7 mouse cellular contexts compared by ENCODE assay signal in genomic region chr7:137085969-137086606, GRCm38 (mm10).
A peak's percentile ranks its signal among the peaks of the same experiment; 100 is the strongest.
DNase-seq lines count a peak whose midpoint lies in the region; ATAC-seq and TF ChIP-seq lines count a peak whose summit lies in the region.

No protein-coding gene starts in this region.

- H3K36me3 ChIP-seq in heart, embryonic 12.5 days = no peaks in the 10 kb centered on the region
- H3K36me3 ChIP-seq in kidney, postnatal 0 days (ENCODE audit: insufficient read depth, low read length) = no peaks in the 10 kb centered on the region
- H3K36me3 ChIP-seq in midbrain, embryonic 16.5 days (ENCODE audit: control insufficient read depth, insufficient read depth, low read length) = no peaks in the 10 kb centered on the region

- H3K4me2 ChIP-seq in heart, embryonic 12.5 days = peak overlapping the region; percentile 35
- no peak overlapping the region for H3K4me2 ChIP-seq in kidney, postnatal 0 days (ENCODE audit: low read length)
- peak overlapping the region; percentile 19; the same call in 1 of the 2 replicates for H3K4me2 ChIP-seq in midbrain, embryonic 16.5 days (ENCODE audit: low read length)

- POLR2A ChIA-PET in Patski (lab: Charles Lee) = no interaction called here

- H3K9me3 ChIP-seq in heart, embryonic 12.5 days (replicated peaks) = no peaks in the 10 kb centered on the region
- no peaks in the 10 kb centered on the region for H3K9me3 ChIP-seq in kidney, postnatal 0 days (replicated peaks; ENCODE audit: low read length)
- H3K9me3 ChIP-seq in midbrain, embryonic 16.5 days (replicated peaks; ENCODE audit: control insufficient read depth, low read length, poor library complexity, severe bottlenecking) = no peaks in the 10 kb centered on the region

- peaks cover 25% of the 10 kb centered on the region for H3K4me1 ChIP-seq in heart, embryonic 12.5 days (replicated peaks)
- peaks cover 11% of the 10 kb centered on the region; the same call in 1 of the 2 replicates for H3K4me1 ChIP-seq in kidney, postnatal 0 days (replicated peaks; ENCODE audit: insufficient read depth, low read length)
- peaks cover 14% of the 10 kb centered on the region for H3K4me1 ChIP-seq in midbrain, embryonic 16.5 days (ENCODE audit: control insufficient read depth, insufficient read depth, low read length)

- peak overlapping the region; percentile 36 for H3K27ac ChIP-seq in heart, embryonic 12.5 days (ENCODE audit: poor library complexity, severe bottlenecking)
- no peak overlapping the region for H3K27ac ChIP-seq in kidney, postnatal 0 days
- no peak overlapping the region for H3K27ac ChIP-seq in midbrain, embryonic 16.5 days (ENCODE audit: low read length)

- peak; percentile 96 for ATAC-seq in Patski
- peak; percentile 31; the same call in 1 of the 2 replicates for ATAC-seq in heart, embryonic 12.5 days (ENCODE audit: insufficient number of reproducible peaks, low FRiP score)
- ATAC-seq in kidney, postnatal 0 days (replicated peaks; ENCODE audit: low FRiP score, low read depth) = peak; percentile 76
- ATAC-seq in midbrain, embryonic 16.5 days = peak; percentile 39; the same call in 1 of the 2 replicates

- H3K27me3 ChIP-seq in Patski = no peaks in the 10 kb centered on the region
- 0 out of 2 replicates have a peak, but pooled peaks cover 9% of the 10 kb centered on the region for H3K27me3 ChIP-seq in heart, embryonic 12.5 days (replicated peaks)
- no peaks in the 10 kb centered on the region for H3K27me3 ChIP-seq in kidney, postnatal 0 days (ENCODE audit: insufficient read depth, low read length)
- H3K27me3 ChIP-seq in midbrain, embryonic 16.5 days (ENCODE audit: control insufficient read depth, insufficient read depth, low read depth, low read length) = no peaks in the 10 kb centered on the region

- H3K4me3 ChIP-seq in heart, embryonic 12.5 days = no peak overlapping the region
- no peak overlapping the region for H3K4me3 ChIP-seq in kidney, postnatal 0 days (replicated peaks; ENCODE audit: low read depth, low read length)
- no peak overlapping the region for H3K4me3 ChIP-seq in midbrain, embryonic 16.5 days (ENCODE audit: low read depth, low read length)

- 32% methylated on average over 14 of the region's 14 CpGs for WGBS in heart, embryonic 12.5 days
- WGBS in kidney, postnatal 0 days = 25% methylated on average over 14 of the region's 14 CpGs
- WGBS in midbrain, embryonic 16.5 days = 40% methylated on average over 14 of the region's 14 CpGs

- CTCF ChIA-PET in Patski (lab: Charles Lee) = interaction anchor here (0.9 kb wide), 1 partner anchor 25 kb away, joined by 3 read pairs; no protein-coding TSS in a partner anchor

- in situ Hi-C loops in Patski (cut with MboI; ENCODE audit: low pct_unique_long_range_greater_than_20kb) = no loop called here

- no peak for TF ChIP-seq CTCF in Patski (IDR thresholded peaks at IDR 0.05)
- no peak for TF ChIP-seq CTCF in kidney, postnatal 0 days (IDR thresholded peaks at IDR 0.05; ENCODE audit: low read depth)

- intact Hi-C loops in left cerebral cortex, postnatal 14 days (cut with DNase I) = no loop called here

- H3K9ac ChIP-seq in heart, embryonic 12.5 days = no peak overlapping the region
- no peak overlapping the region for H3K9ac ChIP-seq in kidney, postnatal 0 days (ENCODE audit: low read depth, low read length)
- no peak overlapping the region for H3K9ac ChIP-seq in midbrain, embryonic 16.5 days (ENCODE audit: low read depth, low read length)

- peak; percentile 95 for DNase-seq in Patski (ENCODE audit: low read depth, low spot score)
- DNase-seq in adrenal gland, postnatal 4 days (ENCODE audit: low spot score in 2 of 2) = peak; percentile 31 to 42
- peak; percentile 89 for DNase-seq in kidney, postnatal 0 days (ENCODE audit: low spot score)
- DNase-seq in right cerebral cortex, postnatal 14 days = no peak
- DNase-seq in left cerebral cortex, postnatal 14 days (ENCODE audit: low spot score in 2 of 2) = no peak

Comparison
In these comparisons a context has a peak if more than half of its experiments do, and no peak if none do; other contexts are left out.
1. ATAC-seq: peak in every context shown above with its lines; median percentile 96 in Patski; 76 in kidney, postnatal 0 days; 39 in midbrain, embryonic 16.5 days; 31 in heart, embryonic 12.5 days.
2. DNase-seq: peak in Patski (single experiment), adrenal gland, postnatal 4 days (2 of 2) and kidney, postnatal 0 days (single experiment); none in right cerebral cortex, postnatal 14 days (single experiment) and left cerebral cortex, postnatal 14 days (0 of 2).